Mouse (Mus musculus) urinary bladder, postnatal 4 days (tissue): ENCODE measurements at regions not wholly inside any gene's neighbourhood (a gene's known extent, or its start where the extent isn't known, plus 50 kb on each side); places are given as distances from the start of the nearest gene placed in this dataset.
"Not testable (repeated sequence)": the region's sequence is repeated elsewhere in the genome, so short reads cannot be mapped to it uniquely, and the experiment has no call there.

Experiments
- DNase-seq, 2 experiments: peaks; one replicate each; pipeline ENCODE4 v3.0.0; 2021 to 2022; ENCODE audit warnings: low spot score in 2 of 2

DNA sequence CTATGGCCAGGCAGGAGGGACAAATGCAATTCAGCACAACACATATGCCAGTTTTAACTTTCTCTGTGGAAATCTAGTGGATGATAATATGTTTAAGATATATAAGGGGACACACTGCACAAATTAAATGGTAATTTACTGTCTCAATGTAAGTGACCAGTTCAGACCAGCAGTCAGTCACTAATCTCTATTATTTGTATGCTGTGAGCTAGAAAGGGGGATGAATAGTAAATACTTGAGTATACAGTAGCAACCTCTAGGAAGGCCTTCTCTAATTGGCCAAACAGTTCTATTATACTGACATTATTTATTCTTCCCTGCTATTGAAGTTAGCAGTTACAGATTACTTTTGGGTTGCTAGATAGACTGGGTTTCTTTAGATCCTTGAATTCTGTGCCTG, 391.2 kb downstream of the Fign start:
- DNase-seq: no peak

DNA sequence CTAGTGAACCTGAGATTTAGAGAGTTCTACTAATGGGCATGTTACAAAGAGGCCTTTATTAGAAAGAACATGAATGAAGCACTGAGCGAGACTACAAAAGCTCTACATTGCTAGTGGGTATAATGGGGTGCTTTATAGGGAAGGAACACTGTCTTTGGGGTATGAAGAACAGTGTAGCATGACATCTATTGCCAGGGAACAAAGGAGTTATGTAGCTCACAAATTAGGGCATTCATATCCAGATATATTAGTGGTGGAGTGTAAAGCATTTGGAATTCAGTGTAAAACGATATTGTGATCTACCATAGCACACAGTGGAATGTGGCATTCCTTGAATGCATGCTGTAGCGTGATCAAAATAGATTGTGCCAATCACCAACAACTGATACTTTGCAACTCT, 391.7 kb downstream of the Fign start:
- DNase-seq: no peak

- peak; percentile 39 to 67 for DNase-seq
Observed at GRCm38 (mm10) chr2:63702333-63703096, 395.3 kb downstream of the Fign start.

GRCm38 (mm10) chr2:63701861-63702260, 396.0 kb downstream of the Fign start:
- no peak for DNase-seq

DNA sequence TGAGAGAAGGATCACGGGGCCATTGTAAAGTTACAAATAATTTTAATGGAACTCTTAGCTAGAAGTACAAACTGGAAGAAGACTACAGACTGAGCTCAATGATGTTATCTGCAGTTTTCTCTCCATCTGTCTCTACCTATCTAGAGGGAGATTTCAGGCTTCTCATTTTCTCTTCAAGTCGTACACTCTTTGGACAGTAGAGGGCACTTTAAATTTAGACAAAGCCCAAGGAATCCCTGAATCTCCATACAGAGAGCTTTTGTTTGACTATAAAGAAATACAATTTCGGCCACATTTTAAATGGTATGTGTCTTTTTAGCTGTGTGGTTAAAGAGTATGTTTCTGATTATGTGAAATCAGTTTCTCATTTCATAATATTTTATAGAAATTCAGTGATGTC, 397.6 kb downstream of the Fign start:
- no peak for DNase-seq

GRCm38 (mm10) chr2:63669700-63670099, 428.1 kb downstream of the Fign start:
- no peak for DNase-seq

- no peak for DNase-seq
Observed at GRCm38 (mm10) chr2:63668784-63669183, 429.1 kb downstream of the Fign start.

DNA sequence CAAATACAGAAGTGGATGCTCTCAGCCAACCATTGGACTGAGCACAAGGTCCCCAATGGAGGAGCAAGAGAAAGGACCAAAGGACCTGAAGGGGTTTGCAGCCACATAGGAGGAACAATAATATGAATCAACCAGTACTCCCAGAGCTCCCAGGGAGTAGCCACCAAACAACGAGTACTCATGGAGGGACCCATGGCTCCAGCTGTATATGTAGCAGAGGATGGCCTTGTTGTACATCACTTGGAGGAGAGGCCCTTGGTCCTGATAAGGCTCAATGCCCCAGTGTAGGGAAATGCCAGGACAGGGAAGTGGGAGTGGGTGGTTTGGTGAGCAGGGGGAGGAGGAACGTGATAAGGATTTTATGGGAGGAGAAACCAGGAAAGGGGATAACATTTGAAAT, 437.9 kb downstream of the Fign start:
- not testable (repeated sequence) for DNase-seq
